Mouse (Mus musculus) E14TG2a.4 (cell line): ENCODE results near the gene Tnip1.

Source experiments
- CTCF ChIP-seq: conservative IDR thresholded peaks from 2 replicates; pipeline ENCODE4 v1.5.1; 2014; ENCODE audit warnings: low read length
- POU5F1 ChIP-seq: IDR thresholded peaks from 2 replicates; pipeline ENCODE4 v1.6.1; 2014; ENCODE audit warnings: low read length, borderline replicate concordance

DNA sequence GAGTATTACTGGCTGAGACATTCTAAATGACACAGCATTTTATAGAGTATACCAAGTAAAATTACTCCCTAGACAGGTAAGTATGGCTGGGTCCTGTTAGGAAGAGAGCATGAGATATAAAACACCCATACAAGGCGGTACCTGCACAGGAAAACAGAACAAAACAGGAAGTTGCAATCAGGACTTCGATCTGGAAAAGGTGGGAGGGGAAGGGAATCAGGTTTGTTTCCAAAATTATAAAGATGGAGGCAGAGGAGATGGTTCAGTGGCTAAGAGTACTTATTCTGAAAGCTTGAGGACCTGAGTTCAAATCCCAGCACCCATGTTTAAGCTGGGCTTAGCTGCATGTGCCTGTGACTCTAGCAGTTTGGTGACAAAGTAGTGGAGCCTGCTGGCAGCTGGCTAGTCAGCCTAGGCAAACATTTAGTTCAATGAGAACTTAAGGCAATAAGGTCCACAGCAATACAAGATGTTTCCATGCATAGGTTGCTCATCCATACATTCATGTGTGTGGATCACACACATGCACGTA is 94.7 kb downstream of the Tnip1 start:
- TF ChIP-seq CTCF (no peak), POU5F1 (no peak)
